Mouse (Mus musculus) midbrain, embryonic 11.5 days (tissue): Measurements from ENCODE around the gene Pitpnb. TPM values are rescaled to one million over a fixed set of nuclear protein-coding genes. Genes with fewer than 3 reads are reported as not detected.

Experiments used
- ATAC-seq: fragments of 200-750 bp; cut with Nextera tagmentation; 2 replicates; pipeline ENCODE4 v1.8.0; 2017; ENCODE audit warnings: moderate TSS enrichment, moderate library complexity; ENCODE audit not compliant: low FRiP score
- DNase-seq: peaks from one replicate; pipeline ENCODE4 v3.0.0; 2015; ENCODE audit warnings: low spot score; ENCODE audit errors: missing footprints
- H3K27ac ChIP-seq: fragments of 300-500 bp; sonication (generic); 2 replicates; pipeline ENCODE4 v1.5.1; 2014; ENCODE audit warnings: low read depth, low read length
- H3K27me3 ChIP-seq: fragments of 300-500 bp; sonication (generic); 2 replicates; pipeline ENCODE4 v1.6.1; 2014; ENCODE audit warnings: mild to moderate bottlenecking, low read length, moderate library complexity, mixed read lengths; ENCODE audit not compliant: control insufficient read depth, insufficient read depth
- H3K36me3 ChIP-seq: fragments of 300-500 bp; sonication (generic); 2 replicates; pipeline ENCODE4 v1.6.1; 2014; ENCODE audit warnings: mild to moderate bottlenecking, low read length, moderate library complexity, mixed read lengths; ENCODE audit not compliant: control insufficient read depth, insufficient read depth
- H3K4me1 ChIP-seq: fragments of 300-500 bp; sonication (generic); 2 replicates; pipeline ENCODE4 v1.6.1; 2014; ENCODE audit warnings: low read length; ENCODE audit not compliant: control insufficient read depth, insufficient read depth
- H3K4me2 ChIP-seq: fragments of 300-500 bp; sonication (generic); 2 replicates; pipeline ENCODE4 v1.6.1; 2014; ENCODE audit warnings: mild to moderate bottlenecking, moderate library complexity
- H3K4me3 ChIP-seq: fragments of 300-500 bp; sonication (generic); 2 replicates; pipeline ENCODE4 v1.5.1; 2014; ENCODE audit warnings: low read depth, low read length
- H3K9ac ChIP-seq: fragments of 300-500 bp; sonication (generic); 2 replicates; pipeline ENCODE4 v1.6.1; 2014; ENCODE audit warnings: low read length
- H3K9me3 ChIP-seq: fragments of 300-500 bp; sonication (generic); 2 replicates; pipeline ENCODE4 v1.6.1; 2016; ENCODE audit warnings: low read length; ENCODE audit not compliant: control insufficient read depth
- WGBS: fragments of 180-500 bp; shearing (Covaris S2); extraction: QIAGEN DNeasy Blood & Tissue Kit; methylation state at CpG from one replicate; pipeline ENCODE4 v1.1.7; 2014; 5-methylcytosine and 5-hydroxymethylcytosine counted together
- polyA plus RNA-seq: library from polyadenylated mRNA; unstranded; fragments of >200 nt; fragmentation: Nextera tagmentation; extraction: Ambion mirVana; gene quantifications from 2 replicates; pipeline ENCODE4 v1.2.1, GENCODE M21; 2014

Pitpnb gene
- polyA plus RNA-seq, 1 experiment from 2014 or later = 118 TPM

- ATAC-seq = no peak
- no peak overlapping the region for H3K4me3 ChIP-seq
- WGBS = 79% methylated on average over 7 of the region's 7 CpGs
Observed at GRCm38 (mm10) chr5:111301736-111302135, 28.8 kb upstream of the Pitpnb start.

GRCm38 (mm10) chr5:111304730-111305129 is 25.8 kb upstream of the Pitpnb start:
- Histone ChIP-seq H3K36me3 (no peaks in the 10 kb centered on the region), H3K4me2 (no peak overlapping the region), H3K9me3 (no peaks in the 10 kb centered on the region), H3K27me3 (no peaks in the 10 kb centered on the region), H3K27ac (no peak overlapping the region), H3K9ac (no peak overlapping the region), H3K4me1 (no peaks in the 10 kb centered on the region), H3K4me3 (no peak overlapping the region)
- DNase-seq (no peak), ATAC-seq (no peak)
- WGBS = 89% methylated on average over 3 of the region's 3 CpGs

More at GRCm38 (mm10) chr5:111301736-111302135, 28.8 kb upstream of the Pitpnb start:
- no peaks in the 10 kb centered on the region for H3K4me1 ChIP-seq
- no peaks in the 10 kb centered on the region for H3K27me3 ChIP-seq
- DNase-seq = peak; percentile 59
- H3K36me3 ChIP-seq = no peaks in the 10 kb centered on the region
- no peak overlapping the region for H3K4me2 ChIP-seq
- H3K27ac ChIP-seq = no peak overlapping the region
- H3K9me3 ChIP-seq = no peaks in the 10 kb centered on the region
- no peak overlapping the region for H3K9ac ChIP-seq

DNA sequence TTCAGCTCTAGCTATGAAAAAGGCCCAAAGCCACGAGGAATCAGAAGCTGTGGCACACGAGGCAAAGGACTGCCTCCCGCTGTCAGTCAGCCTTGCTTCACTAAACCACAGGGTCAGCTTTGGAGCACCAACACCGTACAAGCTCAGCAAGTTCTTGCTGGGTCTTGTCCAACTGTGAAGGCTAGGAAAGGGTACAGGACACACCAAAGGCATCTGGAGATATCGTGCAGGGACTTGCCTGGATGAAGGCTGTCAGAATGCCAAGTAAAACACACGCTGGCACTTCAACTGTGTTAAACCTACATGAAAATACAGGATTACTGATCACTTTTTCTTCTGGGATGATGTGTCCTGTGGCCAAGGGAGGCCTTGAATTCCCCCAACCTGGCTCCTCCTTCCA is 20.4 kb upstream of the Pitpnb start:
- 70% methylated on average over 6 of the region's 6 CpGs for WGBS
- no peaks in the 10 kb centered on the region for H3K27me3 ChIP-seq
- ATAC-seq (no peak), DNase-seq (no peak)
- no peak overlapping the region for H3K4me2 ChIP-seq
- H3K9me3 ChIP-seq = no peaks in the 10 kb centered on the region
- no peak overlapping the region for H3K27ac ChIP-seq
- H3K4me3 ChIP-seq = no peak overlapping the region
- H3K4me1 ChIP-seq = no peaks in the 10 kb centered on the region
- H3K36me3 ChIP-seq = no peaks in the 10 kb centered on the region
- H3K9ac ChIP-seq = no peak overlapping the region

DNA sequence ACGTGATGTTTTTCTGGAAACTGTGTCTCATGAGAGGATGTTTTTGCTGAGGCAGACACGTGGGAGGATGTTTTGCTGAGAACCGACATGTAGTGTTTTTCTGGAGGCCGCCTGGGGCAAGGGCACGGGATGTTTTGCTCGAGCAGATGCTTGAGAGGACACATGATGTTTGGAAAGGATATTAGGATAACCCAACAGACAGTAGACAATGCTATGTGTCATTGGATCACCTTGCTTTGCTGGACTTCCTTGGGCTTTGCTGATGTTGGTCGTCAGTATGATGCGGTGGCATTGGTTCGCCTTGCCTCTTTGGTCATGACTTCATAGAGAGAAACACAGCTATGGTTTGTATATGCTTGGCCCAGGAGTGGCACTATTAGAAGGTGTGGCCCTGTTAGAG is 16.7 kb upstream of the Pitpnb start:
- H3K36me3 ChIP-seq = no peaks in the 10 kb centered on the region
- ATAC-seq (no peak), DNase-seq (peak; percentile 59)
- no peaks in the 10 kb centered on the region for H3K9me3 ChIP-seq
- H3K4me2 ChIP-seq = no peak overlapping the region
- H3K27ac ChIP-seq = no peak overlapping the region
- WGBS = 89% methylated on average over 9 of the region's 9 CpGs
- H3K4me1 ChIP-seq = no peaks in the 10 kb centered on the region
- H3K4me3 ChIP-seq = no peak overlapping the region
- H3K27me3 ChIP-seq = no peaks in the 10 kb centered on the region
- no peak overlapping the region for H3K9ac ChIP-seq

DNA sequence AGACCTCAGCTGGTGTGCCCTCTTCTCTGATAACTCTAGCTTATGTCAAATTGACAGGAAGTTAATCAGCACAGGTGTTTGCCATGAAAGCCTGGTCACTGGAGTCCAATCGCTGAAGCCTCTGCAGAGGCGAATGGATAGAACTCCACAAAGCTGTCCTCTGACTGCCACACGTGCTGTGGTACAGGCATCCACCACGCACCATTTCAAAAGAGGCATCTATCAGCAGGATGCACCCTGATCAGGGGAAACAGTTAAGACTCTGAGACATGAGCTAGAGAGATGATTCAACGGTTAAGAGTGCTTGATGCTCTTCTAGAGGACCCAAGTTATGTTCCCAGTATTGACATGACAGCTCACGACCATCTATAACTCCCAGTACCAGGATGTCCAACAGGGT is 15.5 kb upstream of the Pitpnb start:
- ATAC-seq = no peak
- Histone ChIP-seq H3K27ac (no peak overlapping the region), H3K27me3 (no peaks in the 10 kb centered on the region), H3K4me1 (no peaks in the 10 kb centered on the region), H3K4me2 (no peak overlapping the region), H3K36me3 (no peaks in the 10 kb centered on the region), H3K9ac (no peak overlapping the region), H3K4me3 (no peak overlapping the region), H3K9me3 (no peaks in the 10 kb centered on the region)
- 92% methylated on average over 6 of the region's 6 CpGs for WGBS
- DNase-seq = peak; percentile 57

DNA sequence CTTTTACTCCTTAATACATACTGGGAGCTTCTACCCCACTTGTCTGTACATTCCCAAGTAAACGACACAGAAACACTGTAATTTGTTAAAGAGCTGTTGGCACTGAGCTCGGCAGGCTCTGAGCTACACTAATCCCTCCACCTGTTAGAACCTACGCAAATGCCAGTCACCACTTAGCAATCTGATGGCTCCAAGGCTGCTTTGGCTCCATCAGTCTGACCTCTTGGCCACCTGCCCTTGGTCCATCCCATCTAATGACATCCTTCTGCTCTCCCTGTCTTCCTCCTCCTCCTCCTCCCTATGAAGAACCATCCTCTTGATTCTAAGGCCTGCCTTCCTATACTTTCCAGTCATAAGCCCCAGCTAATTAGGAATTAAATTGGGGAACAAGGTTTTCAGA is 13.0 kb upstream of the Pitpnb start:
- Histone ChIP-seq H3K9ac (no peak overlapping the region), H3K36me3 (no peaks in the 10 kb centered on the region), H3K27ac (no peak overlapping the region), H3K9me3 (no peaks in the 10 kb centered on the region), H3K4me3 (no peak overlapping the region), H3K27me3 (no peaks in the 10 kb centered on the region), H3K4me1 (no peaks in the 10 kb centered on the region), H3K4me2 (no peak overlapping the region)
- DNase-seq (no peak), ATAC-seq (no peak)
- 90% methylated on average over 3 of the region's 3 CpGs for WGBS

DNA sequence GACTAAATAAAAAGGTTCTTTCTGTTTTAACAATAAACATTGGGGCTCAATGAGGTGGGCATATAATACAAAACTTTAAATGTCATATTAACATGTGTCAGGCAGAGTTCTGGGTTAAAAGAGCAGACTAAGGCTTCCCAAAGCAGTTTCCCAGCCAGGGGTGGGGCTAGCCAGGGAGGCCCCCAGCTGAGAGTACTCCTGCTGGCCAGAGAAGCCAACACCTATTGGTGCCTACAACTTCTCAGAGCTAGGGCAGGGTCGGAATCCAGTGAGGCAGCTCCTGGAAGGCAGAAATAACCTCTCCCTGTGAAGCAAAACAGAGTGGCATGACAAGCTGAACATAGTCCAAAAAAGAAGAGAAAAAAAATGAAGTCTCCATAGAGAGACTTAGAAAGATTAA is 11.6 kb upstream of the Pitpnb start:
- H3K36me3 ChIP-seq = no peaks in the 10 kb centered on the region
- H3K4me3 ChIP-seq = no peak overlapping the region
- DNase-seq (no peak), ATAC-seq (no peak)
- no peak overlapping the region for H3K9ac ChIP-seq
- H3K9me3 ChIP-seq = no peaks in the 10 kb centered on the region
- no peaks in the 10 kb centered on the region for H3K4me1 ChIP-seq
- no peak overlapping the region for H3K4me2 ChIP-seq
- H3K27ac ChIP-seq = no peak overlapping the region
- no peaks in the 10 kb centered on the region for H3K27me3 ChIP-seq
- WGBS = 75% methylated on average over 1 of the region's 1 CpGs

DNA sequence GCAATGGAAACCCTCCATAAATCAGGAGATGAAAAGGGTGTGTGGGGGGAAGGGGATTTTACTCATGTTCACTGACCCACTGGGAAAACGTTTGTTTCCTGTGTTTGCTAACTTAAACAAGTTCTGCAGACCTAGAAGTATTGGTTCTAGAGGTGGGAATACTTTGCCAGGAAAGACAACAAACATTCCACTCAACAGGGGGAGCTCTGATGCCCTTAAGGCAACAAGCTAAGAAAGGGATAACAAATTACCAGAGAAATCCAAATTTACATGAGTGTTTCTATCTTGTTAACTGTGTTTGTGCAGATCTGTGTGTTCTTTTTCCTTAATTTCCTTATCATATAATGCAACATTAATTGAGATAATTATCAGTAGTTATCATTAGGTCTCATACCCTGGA is 4.8 kb upstream of the Pitpnb start:
- ATAC-seq (no peak), DNase-seq (no peak)
- H3K27me3 ChIP-seq = no peaks in the 10 kb centered on the region
- WGBS = 24% methylated on average over 1 of the region's 1 CpGs
- 0 out of 2 replicates have a peak, but pooled peaks cover 3% of the 10 kb centered on the region for H3K9me3 ChIP-seq
- no peak overlapping the region for H3K4me2 ChIP-seq
- H3K36me3 ChIP-seq = no peaks in the 10 kb centered on the region
- no peak overlapping the region for H3K27ac ChIP-seq
- no peak overlapping the region for H3K9ac ChIP-seq
- peaks cover 6% of the 10 kb centered on the region; the same call in 1 of the 2 replicates for H3K4me1 ChIP-seq
- no peak overlapping the region for H3K4me3 ChIP-seq

DNA sequence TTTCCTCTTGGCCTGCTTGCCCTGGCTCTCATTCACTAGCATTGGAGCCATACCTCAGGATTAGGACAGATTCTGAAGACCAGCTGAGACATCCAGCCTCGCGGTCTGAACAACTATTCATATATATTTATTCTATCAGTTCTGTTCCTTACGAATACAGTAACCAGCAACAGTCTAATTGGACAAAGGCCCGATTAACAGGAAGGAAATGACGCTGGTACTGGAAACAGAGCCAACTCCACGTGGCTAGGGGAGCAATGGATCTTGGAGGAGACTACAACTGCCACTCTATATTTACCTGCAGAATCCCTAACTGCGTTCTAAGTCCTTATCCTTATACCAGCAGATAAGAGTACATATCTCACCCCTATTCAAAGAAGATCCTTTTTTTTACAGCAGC is 3.1 kb upstream of the Pitpnb start:
- WGBS = 86% methylated on average over 7 of the region's 7 CpGs
- H3K4me2 ChIP-seq = no peak overlapping the region
- H3K4me1 ChIP-seq = peaks cover 13% of the 10 kb centered on the region
- ATAC-seq (no peak), DNase-seq (no peak)
- H3K9ac ChIP-seq = no peak overlapping the region
- H3K27ac ChIP-seq = no peak overlapping the region
- no peak overlapping the region for H3K4me3 ChIP-seq
- no peaks in the 10 kb centered on the region for H3K36me3 ChIP-seq
- 0 out of 2 replicates have a peak, but pooled peaks cover 3% of the 10 kb centered on the region for H3K9me3 ChIP-seq
- H3K27me3 ChIP-seq = no peaks in the 10 kb centered on the region
